Mouse (Mus musculus) bone marrow, adult 2 months (tissue): ENCODE data around the gene Parva. TPM values are rescaled to one million over a fixed set of nuclear protein-coding genes. Genes with fewer than 3 reads are reported as not detected.

Source experiments
- H3K27ac ChIP-seq: fragments of 200-500 bp; 2 replicates; pipeline ENCODE4 v1.5.1; 2012; ENCODE audit warnings: low read depth, mild to moderate bottlenecking, control low read depth, inconsistent platforms, low read length; ENCODE audit not compliant: control insufficient read depth, poor library complexity, insufficient read depth
- H3K4me1 ChIP-seq: fragments of 200-500 bp; 2 replicates; pipeline ENCODE4 v1.6.1; 2011; ENCODE audit warnings: low read length; ENCODE audit not compliant: control insufficient read depth, insufficient read depth
- H3K4me3 ChIP-seq: fragments of 200-500 bp; replicated peaks from 2 replicates; pipeline ENCODE3; 2011; ENCODE audit warnings: mild to moderate bottlenecking, low read depth, low read length, control low read depth; ENCODE audit not compliant: control insufficient read depth
- CTCF ChIP-seq: fragments of 200-500 bp; IDR thresholded peaks from 2 replicates; pipeline ENCODE4 v1.5.1; 2011; ENCODE audit warnings: low read length, control low read depth; ENCODE audit not compliant: control insufficient read depth, insufficient read depth
- POLR2A ChIP-seq: fragments of 200-500 bp; IDR thresholded peaks from 2 replicates; pipeline ENCODE4 v1.6.1; 2011; ENCODE audit warnings: low read depth, mild to moderate bottlenecking, control low read depth, low read length, borderline replicate concordance; ENCODE audit not compliant: control insufficient read depth
- WGBS: fragments of 180-500 bp; shearing (Covaris S2); methylation state at CpG from one replicate; pipeline ENCODE4 v1.1.7; 2018; 5-methylcytosine and 5-hydroxymethylcytosine counted together
- polyA plus RNA-seq: library from polyadenylated mRNA; stranded (reverse); fragments of >200 nt; gene quantifications from 2 replicates; pipeline ENCODE4 v1.2.4, GENCODE M21; 2011; ENCODE audit warnings: low replicate concordance; ENCODE audit not compliant: missing spikeins, insufficient read depth, insufficient read length

Gene Parva
- polyA plus RNA-seq, 1 experiment, result 6.2 TPM

- Histone ChIP-seq H3K27ac (no peak overlapping the region), H3K4me1 (no peaks in the 10 kb centered on the region), H3K4me3 (no peak overlapping the region)
- WGBS, result 67% methylated on average over 3 of the region's 3 CpGs
- TF ChIP-seq CTCF, result no peak
- TF ChIP-seq POLR2A, result no peak
Observed at GRCm38 (mm10) chr7:112561504-112561903, 134.2 kb downstream of the Parva start.

DNA sequence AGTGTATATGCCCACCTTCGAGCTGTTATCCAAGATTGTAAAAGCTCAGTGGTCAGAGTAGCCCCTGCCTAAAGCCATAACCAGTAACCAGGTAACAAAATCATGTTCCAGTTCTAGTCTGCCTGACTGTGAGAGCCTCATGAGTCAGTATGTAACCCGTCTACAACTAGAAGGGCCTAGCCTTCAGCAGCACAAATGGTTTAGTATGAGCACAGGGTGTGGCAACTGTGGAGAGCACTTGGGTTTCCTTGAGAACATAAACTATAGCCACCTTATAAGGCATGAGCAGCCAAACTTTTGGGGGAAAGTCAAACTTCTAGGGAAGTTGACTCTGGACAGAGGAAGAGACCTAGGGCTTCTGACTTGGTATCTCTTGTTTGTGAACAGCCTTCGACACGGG, 139.7 kb downstream of the Parva start:
- WGBS, result 85% methylated on average over 4 of the region's 4 CpGs
- Histone ChIP-seq H3K27ac (no peak overlapping the region), H3K4me3 (no peak overlapping the region), H3K4me1 (no peaks in the 10 kb centered on the region)
- TF ChIP-seq CTCF (no peak), POLR2A (no peak)

- TF ChIP-seq POLR2A, result no peak
- TF ChIP-seq CTCF, result no peak
- Histone ChIP-seq H3K4me3 (no peak overlapping the region), H3K27ac (no peak overlapping the region), H3K4me1 (no peaks in the 10 kb centered on the region)
- WGBS, result 72% methylated on average over 5 of the region's 5 CpGs
Observed at GRCm38 (mm10) chr7:112568961-112569360, 141.7 kb downstream of the Parva start.

DNA sequence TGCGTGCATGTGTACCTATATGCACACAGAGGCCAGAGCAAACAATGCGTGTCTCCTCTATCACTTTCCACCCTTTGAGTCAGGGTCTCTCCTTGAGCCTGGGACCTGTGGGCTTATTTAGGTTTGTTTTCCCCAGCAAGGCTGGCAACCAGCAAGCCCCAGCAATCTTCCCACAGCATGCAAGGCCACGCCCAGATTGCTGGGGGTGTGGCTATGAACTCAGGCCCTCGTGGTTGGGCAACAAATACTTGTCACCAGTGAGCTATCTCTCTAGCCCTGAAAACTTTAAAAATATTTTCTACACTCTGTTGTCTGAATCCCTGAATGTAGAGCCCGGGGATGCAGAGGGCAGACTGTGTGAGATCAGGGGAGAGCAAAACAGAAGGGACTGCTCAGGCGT, 154.3 kb downstream of the Parva start:
- Histone ChIP-seq H3K27ac (no peak overlapping the region), H3K4me3 (no peak overlapping the region), H3K4me1 (no peaks in the 10 kb centered on the region)
- TF ChIP-seq POLR2A (no peak), CTCF (no peak)
- WGBS, result 64% methylated on average over 6 of the region's 6 CpGs

DNA sequence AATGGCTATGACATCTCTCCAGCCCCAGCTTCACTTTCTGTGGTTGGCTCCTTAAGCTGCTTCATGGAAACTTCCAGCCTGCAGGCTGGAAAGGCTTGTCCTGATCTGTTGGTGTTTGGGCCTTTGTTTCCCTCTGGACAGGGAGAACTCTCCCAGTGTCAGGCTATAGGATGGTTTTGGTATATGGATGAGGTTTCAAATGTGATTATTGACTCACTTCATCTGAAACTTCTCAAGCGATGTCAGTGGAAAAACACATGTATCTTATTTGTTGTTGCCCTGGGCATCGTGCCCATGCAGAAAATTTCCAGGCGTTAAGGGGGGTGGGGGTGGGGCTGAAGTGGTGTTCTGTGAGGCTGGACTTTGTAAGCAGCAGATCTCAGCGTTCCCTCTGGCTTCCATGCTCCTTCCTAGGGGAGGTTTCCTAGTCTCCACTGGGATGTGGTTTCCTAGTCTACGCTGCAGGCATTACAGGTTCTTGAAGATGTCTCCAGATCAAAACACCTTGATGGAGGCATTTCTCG, 155.6 kb downstream of the Parva start:
- Histone ChIP-seq H3K27ac (no peak overlapping the region), H3K4me3 (no peak overlapping the region), H3K4me1 (no peaks in the 10 kb centered on the region)
- no peak for TF ChIP-seq POLR2A
- TF ChIP-seq CTCF, result no peak
- WGBS, result 76% methylated on average over 6 of the region's 6 CpGs

- H3K4me1 ChIP-seq, result no peaks in the 10 kb centered on the region
- no peak overlapping the region for H3K4me3 ChIP-seq
- TF ChIP-seq POLR2A (no peak), CTCF (no peak)
- H3K27ac ChIP-seq, result no peak overlapping the region
- WGBS, result 58% methylated on average over 1 of the region's 1 CpGs
Observed at GRCm38 (mm10) chr7:112587449-112587848, 160.1 kb downstream of the Parva start.

- no peak overlapping the region for H3K27ac ChIP-seq
- TF ChIP-seq CTCF, result no peak
- TF ChIP-seq POLR2A, result no peak
- 70% methylated on average over 6 of the region's 6 CpGs for WGBS
- H3K4me3 ChIP-seq, result no peak overlapping the region
- no peaks in the 10 kb centered on the region for H3K4me1 ChIP-seq
Observed at GRCm38 (mm10) chr7:112589530-112589929, 162.2 kb downstream of the Parva start.

- no peak overlapping the region for H3K27ac ChIP-seq
- H3K4me1 ChIP-seq, result no peaks in the 10 kb centered on the region
- 51% methylated on average over 5 of the region's 5 CpGs for WGBS
- H3K4me3 ChIP-seq, result no peak overlapping the region
- no peak for TF ChIP-seq POLR2A
- TF ChIP-seq CTCF, result no peak
Observed at GRCm38 (mm10) chr7:112593586-112593985, 166.3 kb downstream of the Parva start.

DNA sequence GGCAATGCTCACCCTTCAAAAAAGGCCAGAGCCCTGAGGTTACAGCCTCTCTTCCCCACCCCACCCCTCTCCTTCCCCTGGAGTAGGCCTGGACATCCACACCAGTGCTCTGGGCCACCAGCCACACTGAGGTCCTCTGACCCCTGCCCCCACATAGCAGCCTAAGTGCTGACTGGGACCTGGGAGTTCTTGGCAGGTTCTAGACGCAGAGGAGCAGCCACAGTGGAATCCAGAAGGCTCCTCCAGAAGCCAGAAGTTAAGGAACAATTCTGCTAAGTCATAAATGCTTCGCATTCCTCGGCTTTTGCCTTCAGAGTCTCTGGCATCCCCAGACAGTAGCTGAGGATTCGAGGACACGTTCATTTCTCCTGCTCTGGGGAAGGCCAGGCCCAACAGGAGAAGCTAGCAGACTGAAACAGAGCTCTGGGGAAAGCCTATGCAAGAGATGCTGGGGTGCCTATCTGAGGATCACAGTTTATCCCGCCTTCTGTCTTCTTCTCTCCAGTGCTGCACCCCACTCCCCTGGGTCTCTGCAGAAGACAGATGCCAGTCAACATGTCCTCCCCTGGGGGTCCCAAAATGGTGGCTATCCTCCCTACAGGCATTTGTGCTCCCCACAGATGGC, 168.0 kb downstream of the Parva start:
- 57% methylated on average over 6 of the region's 6 CpGs for WGBS

More for the DNA sequence above, 168.0 kb downstream of the Parva start:
- Histone ChIP-seq H3K4me1 (no peaks in the 10 kb centered on the region), H3K27ac (no peak overlapping the region), H3K4me3 (no peak overlapping the region)
- no peak for TF ChIP-seq POLR2A
- TF ChIP-seq CTCF, result no peak
